Mouse (Mus musculus): ENCODE data around the gene Zic5. TPM values are rescaled to one million over a fixed set of nuclear protein-coding genes. Genes with fewer than 3 reads are reported as not detected.

The Zic5 gene
- not detected in 2 replicates for total RNA-seq (2023)

DNA sequence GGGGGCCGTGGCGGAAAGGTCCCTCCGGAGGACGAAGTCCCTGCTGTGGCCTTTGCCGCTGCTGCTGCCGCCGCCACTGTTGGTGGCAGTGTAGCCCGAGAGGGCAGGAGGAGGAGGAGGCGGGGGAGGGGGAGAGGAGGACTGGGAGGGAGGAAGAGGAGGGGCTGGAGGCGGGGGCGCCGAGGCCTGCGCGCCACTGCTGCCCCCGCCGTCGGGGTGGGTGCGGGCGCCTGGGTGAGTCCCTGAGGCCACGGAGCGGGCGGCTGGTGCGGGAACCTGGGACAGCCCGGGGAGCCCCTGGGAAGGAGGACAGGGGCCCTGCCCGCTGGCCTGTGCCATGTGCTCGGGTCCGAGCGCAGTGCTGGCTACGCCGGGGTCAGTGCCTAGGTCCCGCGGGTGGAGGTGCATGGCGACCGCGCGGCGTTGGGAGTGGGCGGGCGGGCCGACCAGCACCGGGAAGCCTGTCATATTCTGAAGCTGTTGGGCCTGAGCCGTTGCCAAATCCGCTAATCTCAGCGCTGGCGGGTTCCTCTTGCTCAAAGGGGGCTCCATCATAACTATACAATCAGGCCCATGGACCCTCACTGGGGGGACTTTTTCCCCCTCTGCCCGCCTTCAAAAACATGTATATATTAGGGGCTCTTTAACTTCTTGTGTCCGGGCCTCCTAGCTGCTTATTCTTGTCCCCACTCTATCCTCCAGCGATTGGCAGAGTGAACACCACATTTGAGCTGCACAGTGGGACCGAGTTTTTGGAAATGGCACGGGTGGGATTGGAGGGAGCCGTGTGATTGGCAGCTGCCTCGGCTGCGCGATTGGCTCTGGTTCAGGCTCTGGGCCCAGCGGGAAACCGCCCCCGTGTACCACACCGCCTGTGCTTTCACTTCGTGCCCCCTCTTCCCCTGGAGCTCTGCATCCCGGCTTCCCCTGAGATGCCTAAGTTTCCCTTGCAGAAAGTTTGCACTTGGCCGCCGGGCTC lies at the start of gene Zic5:
Gene Zic5, minus strand, starts transcription at position 915 of the 979 bp plus-strand sequence.

DNA sequence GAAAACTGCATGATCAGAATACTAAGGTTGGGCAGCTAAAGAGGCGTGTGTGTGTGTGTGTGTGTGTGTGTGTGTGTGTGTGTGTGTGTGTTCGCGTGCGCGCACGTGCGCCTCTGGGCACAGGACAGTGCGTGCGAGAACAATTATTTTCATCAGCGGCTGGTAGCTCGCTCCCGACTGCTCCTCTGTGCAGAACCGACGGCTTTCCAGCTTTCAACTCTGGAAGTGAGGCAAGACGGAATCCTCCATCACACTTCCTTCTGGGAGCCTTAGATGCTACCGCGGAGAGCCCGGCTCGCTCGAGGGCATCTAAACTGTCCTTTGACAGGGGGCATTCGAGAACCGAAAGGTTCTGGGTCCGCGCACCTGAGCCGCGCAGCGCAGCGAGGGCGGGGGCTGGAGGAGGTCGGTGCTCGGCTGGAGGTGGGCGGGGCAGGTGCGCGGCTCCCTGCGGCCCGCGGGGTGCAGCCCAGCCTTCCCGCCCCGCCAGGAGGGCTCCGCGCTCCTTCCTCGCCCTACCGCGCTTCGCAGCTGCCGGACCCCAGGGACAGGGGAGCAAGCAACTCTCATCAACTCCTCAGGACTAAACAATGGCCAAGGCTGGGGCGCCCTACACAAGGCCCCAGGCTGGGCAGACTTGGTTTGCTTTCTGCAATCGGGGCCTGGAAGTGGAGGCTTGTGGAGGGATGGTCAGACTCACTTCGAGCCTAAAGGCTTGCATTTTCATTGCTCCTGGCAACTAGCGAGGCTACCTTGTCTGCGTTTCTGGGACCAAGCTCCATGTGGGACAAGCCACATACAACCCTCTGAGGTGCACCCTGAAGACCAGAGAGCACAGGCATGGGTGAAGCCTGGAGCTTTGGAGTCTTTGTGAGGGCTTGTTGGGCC lies 25.2 kb upstream of the Zic5 start, which contains the start of gene Gm10837:
Gene Gm10837, plus strand, starts transcription at position 146 of the 888 bp plus-strand sequence.

DNA sequence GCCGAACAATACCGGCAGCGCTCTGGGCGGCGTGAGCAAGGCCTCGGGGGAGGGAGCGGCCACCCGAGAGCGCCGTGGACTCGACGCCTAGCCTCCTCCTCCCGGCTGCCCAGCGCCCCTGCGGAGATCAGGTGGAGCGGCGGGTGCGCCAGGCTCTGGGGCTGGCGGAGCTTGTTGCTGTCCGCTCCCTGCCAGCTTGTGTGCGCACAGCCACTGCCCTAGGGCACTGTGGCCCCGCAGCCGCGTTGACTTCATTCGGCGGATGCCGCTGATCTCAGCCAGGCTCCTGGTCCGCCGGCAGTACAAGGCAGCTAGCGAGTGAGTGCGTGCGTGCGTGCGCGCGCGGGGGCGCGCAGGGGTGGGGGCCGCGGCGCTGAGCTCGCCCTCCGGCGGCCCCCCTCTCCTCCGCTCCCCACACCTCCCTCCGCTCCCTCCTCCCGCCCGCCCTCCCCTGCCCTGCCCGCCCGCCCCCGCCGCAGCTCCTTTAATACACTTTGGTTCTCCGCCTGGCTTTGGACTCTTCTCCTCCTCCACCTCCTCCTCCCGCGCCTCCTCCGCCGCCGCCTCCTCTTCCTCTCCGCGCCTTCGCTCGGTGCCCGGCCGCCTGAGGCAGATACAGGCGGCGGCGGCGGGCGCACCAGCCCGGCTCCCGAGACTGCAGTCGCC lies 9.5 kb upstream of the Zic5 start, which contains the start of gene Zic2:
Gene Zic2, plus strand, starts transcription at position 545 of the 666 bp plus-strand sequence.

DNA sequence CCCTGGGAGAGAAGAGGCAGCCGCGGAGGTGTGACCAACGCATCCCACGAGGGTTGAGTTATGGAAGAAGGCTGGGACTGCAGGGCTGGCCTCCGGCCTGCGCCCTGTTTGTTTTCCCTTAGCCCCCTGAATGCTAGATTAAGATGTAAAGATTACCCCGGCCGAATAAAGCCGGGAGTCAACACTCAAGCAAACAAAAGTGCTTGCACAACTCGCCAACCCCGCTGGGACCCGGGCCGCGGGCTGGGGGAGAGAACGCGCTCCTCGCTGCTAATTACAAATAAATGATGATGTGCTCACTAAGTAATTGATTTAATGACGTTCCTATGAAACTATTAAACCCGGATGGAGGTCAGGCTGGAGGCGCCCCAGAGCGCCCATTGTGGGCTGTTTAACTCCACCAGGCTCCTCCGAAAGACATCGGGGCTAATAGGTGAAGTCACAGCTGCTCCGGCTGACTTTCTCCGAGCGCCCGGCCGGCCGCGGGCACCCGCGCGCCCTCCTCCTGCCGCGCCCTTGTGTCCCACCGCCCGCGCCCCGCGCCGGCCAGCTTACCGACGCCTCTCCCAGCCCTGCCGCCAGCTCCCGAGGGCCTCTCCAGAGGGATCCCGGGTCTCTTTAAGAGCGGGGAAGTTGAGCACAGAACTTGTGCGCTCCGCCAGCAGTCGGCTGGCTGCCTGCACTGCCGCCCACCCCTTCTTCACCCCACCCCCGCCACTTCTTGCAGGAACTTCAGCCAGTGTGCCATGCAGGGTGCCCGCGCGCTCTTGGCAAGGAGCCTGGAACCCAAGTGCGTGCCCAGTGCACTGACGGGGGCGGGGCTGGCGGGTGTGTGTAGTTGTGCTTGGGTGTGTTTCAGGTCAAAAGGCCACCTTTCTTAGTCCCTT lies 14.7 kb downstream of the Zic5 start, which contains the start of gene Gm5089:
Gene Gm5089, minus strand, starts transcription at position 620 of the 887 bp plus-strand sequence.

Other genes with a start within 250 kb of the Zic5 start
- gene Gm5089, start 14.6 kb downstream of the Zic5 start, total RNA-seq (2023), result not detected in 2 replicates
- not detected in 2 replicates for gene Zic2, start 9.8 kb upstream of the Zic5 start, total RNA-seq (2023)
- not detected in 2 replicates for gene Gm10837, start 24.9 kb upstream of the Zic5 start, total RNA-seq (2023)
- gene Pcca, start 68.6 kb upstream of the Zic5 start, total RNA-seq (2023), result 7.3 and 12.9 TPM in 2 replicates

All from neutrophil, adult 65 days (primary cell).